Comparison of ENCODE assay signal across 9 mouse cellular contexts in genomic region chr1:186474844-186475243, GRCm38 (mm10).
DNase-seq lines count a peak whose midpoint lies in the region; ATAC-seq and TF ChIP-seq lines count a peak whose summit lies in the region.
"Had no signal": no experiment of that assay in that cellular context is flagged by ENCODE, and none has a peak within 500 bp of the region (broad histone marks: within the 10 kb centered on the region; RNA-seq: fewer than 3 reads in every experiment).

No protein-coding gene starts in this region.

- ATAC-seq in embryonic facial prominence, embryonic 11.5 days (replicated peaks; ENCODE audit: insufficient number of reproducible peaks, low FRiP score, low TSS enrichment, low read depth) = no peak
- peak; percentile 54; the same call in 1 of the 2 replicates for ATAC-seq in midbrain, postnatal 0 days (ENCODE audit: low FRiP score)
- ATAC-seq in megakaryocyte, adult 5-6 weeks (ENCODE audit: poor library complexity, severe bottlenecking) = no peak

- no peaks in the 10 kb centered on the region for H3K9me3 ChIP-seq in embryonic facial prominence, embryonic 11.5 days (replicated peaks; ENCODE audit: control insufficient read depth, low read length)
- no peaks in the 10 kb centered on the region for H3K9me3 ChIP-seq in midbrain, postnatal 0 days (ENCODE audit: low read length)
- H3K9me3 ChIP-seq: embryonic facial prominence, embryonic 12.5 days had no signal

- no peak overlapping the region for H3K4me3 ChIP-seq in embryonic facial prominence, embryonic 11.5 days (ENCODE audit: low read depth, low read length)
- no peak overlapping the region for H3K4me3 ChIP-seq in layer of hippocampus, adult 2 months
- H3K4me3 ChIP-seq in midbrain, postnatal 0 days (ENCODE audit: low read depth, low read length) = no peak overlapping the region
- H3K4me3 ChIP-seq: embryonic facial prominence, embryonic 12.5 days had no signal

- H3K27me3 ChIP-seq in embryonic facial prominence, embryonic 11.5 days (ENCODE audit: control insufficient read depth, insufficient read depth, low read length) = no peaks in the 10 kb centered on the region
- H3K27me3 ChIP-seq in midbrain, postnatal 0 days (ENCODE audit: insufficient read depth, low read length) = no peaks in the 10 kb centered on the region
- H3K27me3 ChIP-seq: embryonic facial prominence, embryonic 12.5 days had no signal

- no peak overlapping the region for H3K27ac ChIP-seq in embryonic facial prominence, embryonic 11.5 days (replicated peaks; ENCODE audit: low read depth, low read length)
- no peak overlapping the region for H3K27ac ChIP-seq in layer of hippocampus, adult 2 months
- no peak overlapping the region for H3K27ac ChIP-seq in midbrain, postnatal 0 days (ENCODE audit: low read depth, low read length)
- H3K27ac ChIP-seq: embryonic facial prominence, embryonic 12.5 days had no signal

- no peaks in the 10 kb centered on the region for H3K4me1 ChIP-seq in embryonic facial prominence, embryonic 11.5 days (ENCODE audit: control insufficient read depth, insufficient read depth, low read length)
- no peaks in the 10 kb centered on the region for H3K4me1 ChIP-seq in midbrain, postnatal 0 days (ENCODE audit: insufficient read depth, low read length)
- H3K4me1 ChIP-seq: embryonic facial prominence, embryonic 12.5 days had no signal

- no peaks in the 10 kb centered on the region for H3K36me3 ChIP-seq in embryonic facial prominence, embryonic 11.5 days (replicated peaks; ENCODE audit: control insufficient read depth, insufficient read depth, low read depth, low read length)
- H3K36me3 ChIP-seq in midbrain, postnatal 0 days (ENCODE audit: insufficient read depth, low read length) = no peaks in the 10 kb centered on the region
- H3K36me3 ChIP-seq: embryonic facial prominence, embryonic 12.5 days had no signal

- no peak for TF ChIP-seq CTCF in layer of hippocampus, adult 2 months (conservative IDR thresholded peaks at IDR 0.05)
- no peak for TF ChIP-seq CTCF in midbrain, postnatal 0 days (IDR thresholded peaks at IDR 0.05)

- no peak overlapping the region for H3K9ac ChIP-seq in embryonic facial prominence, embryonic 11.5 days (replicated peaks; ENCODE audit: low read length)
- H3K9ac ChIP-seq in midbrain, postnatal 0 days (replicated peaks; ENCODE audit: low read length, poor library complexity, severe bottlenecking) = no peak overlapping the region
- H3K9ac ChIP-seq: embryonic facial prominence, embryonic 12.5 days had no signal

- peak; percentile 93 for DNase-seq in R1 (ENCODE audit: low read depth, low spot score)
- DNase-seq in embryonic facial prominence, embryonic 11.5 days (ENCODE audit: low spot score) = peak; percentile 76
- DNase-seq in layer of hippocampus, adult 2 months (ENCODE audit: low spot score in 2 of 2) = peak; percentile 65 to 73
- peak; percentile 94 for DNase-seq in midbrain, postnatal 0 days (ENCODE audit: low spot score)
- no peak for DNase-seq in B cell, adult 2 months
- DNase-seq in cerebellum, adult 8-10 months = no peak
- no peak for DNase-seq in thymus, postnatal 4 days

- WGBS in embryonic facial prominence, embryonic 11.5 days = 43% methylated on average over 2 of the region's 2 CpGs
- 13% methylated on average over 2 of the region's 2 CpGs for WGBS in midbrain, postnatal 0 days

- no peak overlapping the region for H3K4me2 ChIP-seq in embryonic facial prominence, embryonic 11.5 days (ENCODE audit: low read depth, low read length)
- H3K4me2 ChIP-seq in midbrain, postnatal 0 days (ENCODE audit: low read depth, low read length, poor library complexity, severe bottlenecking) = no peak overlapping the region
- H3K4me2 ChIP-seq: embryonic facial prominence, embryonic 12.5 days had no signal

Comparison
In these comparisons a context has a peak if more than half of its experiments do, and no peak if none do; other contexts are left out.
1. DNase-seq: peak in R1 (single experiment), embryonic facial prominence, embryonic 11.5 days (single experiment), layer of hippocampus, adult 2 months (2 of 2) and midbrain, postnatal 0 days (single experiment); none in B cell, adult 2 months (0 of 2), cerebellum, adult 8-10 months (single experiment) and thymus, postnatal 4 days (single experiment).